In the genomic region with DNA sequence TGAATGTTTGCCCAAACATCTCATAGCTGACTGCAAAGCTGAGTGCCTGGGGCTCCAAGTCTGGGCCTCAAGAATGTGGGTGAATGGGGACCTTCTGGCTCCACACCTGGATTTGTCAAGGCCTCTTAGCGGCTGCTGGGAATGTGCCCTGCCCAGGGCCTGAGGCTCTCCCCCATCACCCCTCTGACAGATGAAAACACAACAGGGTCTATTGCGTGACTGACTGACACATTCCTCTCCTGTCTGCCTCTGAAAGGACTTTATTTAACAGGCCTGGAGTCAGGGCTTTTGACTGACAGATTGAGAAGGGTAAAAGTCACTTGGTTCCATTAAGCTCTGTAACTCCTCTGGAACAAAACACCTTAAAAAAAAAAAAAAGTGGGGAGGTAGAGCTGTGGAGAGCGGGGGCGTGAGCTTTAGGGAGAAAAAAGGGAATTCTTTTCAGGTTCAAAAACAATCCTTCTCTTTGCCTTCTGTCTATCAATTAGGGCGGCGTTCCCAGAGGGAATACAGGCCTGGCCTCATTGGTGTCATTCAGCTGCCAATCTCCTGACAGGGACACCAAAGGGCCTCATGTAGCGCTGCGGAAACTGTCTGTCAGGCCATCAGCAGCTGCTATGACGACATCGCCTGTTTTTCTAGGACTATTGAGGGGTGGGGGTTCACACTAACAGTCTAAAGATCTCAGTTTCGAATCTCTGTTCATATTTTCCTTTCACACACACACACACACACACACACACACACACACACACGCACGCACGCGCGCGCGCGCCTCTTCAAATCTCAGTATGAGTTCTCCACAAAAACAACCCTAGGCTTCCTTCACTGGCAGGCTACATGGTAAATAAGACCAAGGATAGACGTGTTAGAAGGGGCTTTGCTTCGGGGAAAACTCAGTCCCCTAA, we compare ENCODE assay signal across 8 mouse cellular contexts.
DNase-seq lines count a peak whose midpoint lies in the region; ATAC-seq and TF ChIP-seq lines count a peak whose summit lies in the region.

No protein-coding gene starts in this region.

- no peaks in the 10 kb centered on the region for H3K36me3 ChIP-seq in embryonic facial prominence, embryonic 14.5 days (ENCODE audit: control insufficient read depth, insufficient read depth, low read length)
- H3K36me3 ChIP-seq in limb, embryonic 13.5 days = no peaks in the 10 kb centered on the region
- no peaks in the 10 kb centered on the region for H3K36me3 ChIP-seq in liver, embryonic 12.5 days

- peak; percentile 58 for DNase-seq in left cerebral cortex, postnatal 4 days
- no peak for DNase-seq in left cerebral cortex, postnatal 14 days (ENCODE audit: low spot score in 2 of 2)
- peak; percentile 94 for DNase-seq in embryonic facial prominence, embryonic 14.5 days (ENCODE audit: low spot score)
- peak; percentile 47 for DNase-seq in retina, embryonic 14.5 days (ENCODE audit: low spot score)
- no peak for DNase-seq in thymus, postnatal 36 days
- DNase-seq in layer of hippocampus, adult 2 months (ENCODE audit: low spot score in 2 of 2) = no peak

- peak; percentile 90 for ATAC-seq in embryonic facial prominence, embryonic 14.5 days (ENCODE audit: low read depth)
- ATAC-seq in limb, embryonic 13.5 days (ENCODE audit: low FRiP score, low read depth) = peak; percentile 84
- no peak for ATAC-seq in liver, embryonic 12.5 days

- whole genome bisulfite sequencing in embryonic facial prominence, embryonic 14.5 days = 40% methylated on average over 21 of the region's 21 CpGs
- WGBS in limb, embryonic 13.5 days = 64% methylated on average over 21 of the region's 21 CpGs
- 75% methylated on average over 21 of the region's 21 CpGs for WGBS in liver, embryonic 12.5 days (ENCODE audit: insufficient replicate concordance)

- H3K27me3 ChIP-seq in embryonic facial prominence, embryonic 14.5 days (replicated peaks; ENCODE audit: control insufficient read depth, insufficient read depth, low read length) = no peaks in the 10 kb centered on the region
- peaks cover 12% of the 10 kb centered on the region for H3K27me3 ChIP-seq in limb, embryonic 13.5 days
- H3K27me3 ChIP-seq in liver, embryonic 12.5 days (replicated peaks) = no peaks in the 10 kb centered on the region

- peaks cover 30% of the 10 kb centered on the region for H3K4me1 ChIP-seq in embryonic facial prominence, embryonic 14.5 days (ENCODE audit: control insufficient read depth, insufficient read depth, low read length)
- peaks cover 36% of the 10 kb centered on the region for H3K4me1 ChIP-seq in limb, embryonic 13.5 days
- no peaks in the 10 kb centered on the region for H3K4me1 ChIP-seq in liver, embryonic 12.5 days

- H3K4me2 ChIP-seq in embryonic facial prominence, embryonic 14.5 days (ENCODE audit: low read depth, low read length) = peak overlapping the region; percentile 18; the same call in 1 of the 2 replicates
- peak overlapping the region; percentile 14 for H3K4me2 ChIP-seq in limb, embryonic 13.5 days (replicated peaks)
- H3K4me2 ChIP-seq in liver, embryonic 12.5 days = no peak overlapping the region

- H3K4me3 ChIP-seq in embryonic facial prominence, embryonic 14.5 days (ENCODE audit: low read depth, low read length) = no peak overlapping the region
- no peak overlapping the region for H3K4me3 ChIP-seq in limb, embryonic 13.5 days
- no peak overlapping the region for H3K4me3 ChIP-seq in liver, embryonic 12.5 days
- no peak overlapping the region for H3K4me3 ChIP-seq in layer of hippocampus, adult 2 months

- TF ChIP-seq CTCF in layer of hippocampus, adult 2 months (conservative IDR thresholded peaks at IDR 0.05) = no peak

- H3K9ac ChIP-seq in embryonic facial prominence, embryonic 14.5 days (ENCODE audit: low read depth, low read length) = no peak overlapping the region
- no peak overlapping the region for H3K9ac ChIP-seq in limb, embryonic 13.5 days
- H3K9ac ChIP-seq in liver, embryonic 12.5 days = no peak overlapping the region

- no peaks in the 10 kb centered on the region for H3K9me3 ChIP-seq in embryonic facial prominence, embryonic 14.5 days (ENCODE audit: control insufficient read depth, low read length)
- H3K9me3 ChIP-seq in limb, embryonic 13.5 days = no peaks in the 10 kb centered on the region
- no peaks in the 10 kb centered on the region for H3K9me3 ChIP-seq in liver, embryonic 12.5 days (replicated peaks)

- intact Hi-C loops in left cerebral cortex, postnatal 4 days (cut with DNase I) = no loop called here
- intact Hi-C loops in left cerebral cortex, postnatal 14 days (cut with DNase I) = no loop called here

- peak overlapping the region; percentile 91 for H3K27ac ChIP-seq in embryonic facial prominence, embryonic 14.5 days (replicated peaks; ENCODE audit: low read depth, low read length)
- H3K27ac ChIP-seq in limb, embryonic 13.5 days = peak overlapping the region; percentile 82
- H3K27ac ChIP-seq in liver, embryonic 12.5 days = no peak overlapping the region
- no peak overlapping the region for H3K27ac ChIP-seq in layer of hippocampus, adult 2 months

Comparison
In these comparisons a context has a peak if more than half of its experiments do, and no peak if none do; other contexts are left out.
1. DNase-seq: peak in left cerebral cortex, postnatal 4 days (single experiment), embryonic facial prominence, embryonic 14.5 days (single experiment) and retina, embryonic 14.5 days (single experiment); none in left cerebral cortex, postnatal 14 days (0 of 2), thymus, postnatal 36 days (0 of 2) and layer of hippocampus, adult 2 months (0 of 2).
2. H3K27ac ChIP-seq: peak in embryonic facial prominence, embryonic 14.5 days (single experiment) and limb, embryonic 13.5 days (single experiment); none in liver, embryonic 12.5 days (single experiment) and layer of hippocampus, adult 2 months (single experiment).